Mouse (Mus musculus) kidney, postnatal 36 days (tissue): Measurements from ENCODE around the gene Myef2.

Source experiments
- DNase-seq, 2 experiments: peaks; one replicate each; pipeline ENCODE4 v3.0.0; 2021 to 2022; ENCODE audit warnings: mixed read lengths in 2 of 2

Myef2 gene

GRCm38 (mm10) chr2:125067373-125067772, 56.1 kb downstream of the Myef2 start:
- DNase-seq, result no peak

DNA sequence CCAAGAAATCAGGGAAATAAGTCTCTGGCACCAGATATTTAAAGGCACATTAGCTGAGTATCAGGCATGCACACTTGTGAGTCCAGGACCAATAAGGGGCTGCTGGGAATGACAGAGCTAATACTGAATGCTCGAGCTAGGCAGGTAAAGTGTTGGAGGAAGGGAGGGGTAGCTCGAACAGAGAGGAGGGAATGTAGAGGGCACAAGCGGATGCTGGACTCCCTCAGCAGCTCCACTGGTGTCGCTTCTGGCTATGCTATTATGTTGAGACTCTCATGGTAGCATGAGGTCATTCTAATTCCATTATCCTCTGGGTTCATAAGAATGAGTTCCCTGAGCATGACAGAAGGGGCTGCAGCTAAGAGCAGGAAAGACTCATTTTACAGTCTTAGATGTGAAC, 60.5 kb downstream of the Myef2 start:
- DNase-seq, result no peak

- no peak for DNase-seq
These were observed 62.0 kb downstream of the Myef2 start for GRCm38 (mm10) chr2:125061451-125061850.

GRCm38 (mm10) chr2:125057250-125057815, 66.1 kb downstream of the Myef2 start:
- DNase-seq, result peak; percentile 23 to 68

DNA sequence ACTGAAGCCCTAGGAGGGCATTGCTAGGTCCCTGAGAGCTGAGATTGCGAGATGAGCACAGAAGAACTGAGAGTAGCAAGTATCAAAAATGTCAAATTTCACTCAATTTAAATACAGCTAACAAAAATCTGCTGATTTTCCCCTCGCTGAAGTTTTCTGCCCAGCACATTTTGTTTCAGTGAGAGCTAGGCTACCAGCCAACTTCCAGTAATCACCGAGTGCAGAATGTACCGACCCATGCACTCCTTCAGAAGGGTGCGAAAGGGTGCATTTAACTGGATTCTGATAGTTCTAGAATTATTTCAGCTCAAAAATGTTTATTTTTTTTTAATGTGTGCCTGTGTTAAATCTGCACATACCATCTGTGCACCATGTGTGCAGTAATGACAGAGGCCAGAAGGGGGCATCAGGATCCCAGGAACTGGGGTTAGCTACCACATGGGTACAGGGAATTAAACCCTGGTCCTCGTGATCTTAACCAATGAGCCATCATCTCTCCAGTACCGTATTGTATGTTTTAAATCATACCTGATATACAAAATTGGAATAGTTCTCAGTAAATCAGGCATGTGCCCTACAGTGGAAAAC, 68.1 kb downstream of the Myef2 start:
- peak; percentile 14 to 17 for DNase-seq
